Mouse (Mus musculus) forebrain, embryonic 10.5 days (tissue): ENCODE data around the gene Nmur2. TPM values are rescaled to one million over a fixed set of nuclear protein-coding genes. Genes with fewer than 3 reads are reported as not detected.

Experiments
- DNase-seq: peaks from one replicate; pipeline ENCODE4 v3.0.0-alpha.2; 2017; ENCODE audit warnings: low spot score; ENCODE audit errors: extremely low spot score
- H3K27ac ChIP-seq: fragments of 300-500 bp; sonication (generic); 2 replicates; pipeline ENCODE4 v1.5.1; 2016; ENCODE audit warnings: mild to moderate bottlenecking
- H3K27me3 ChIP-seq: fragments of 300-500 bp; sonication (generic); 2 replicates; pipeline ENCODE4 v1.6.1; 2016; ENCODE audit warnings: mild to moderate bottlenecking; ENCODE audit not compliant: poor library complexity, severe bottlenecking
- H3K36me3 ChIP-seq: fragments of 300-500 bp; sonication (generic); replicated peaks from 2 replicates; pipeline ENCODE4 v1.6.1; 2016; ENCODE audit warnings: mild to moderate bottlenecking, moderate library complexity
- H3K4me1 ChIP-seq: fragments of 300-500 bp; sonication (generic); 2 replicates; pipeline ENCODE4 v1.6.1; 2016
- H3K4me3 ChIP-seq: fragments of 300-500 bp; sonication (generic); 2 replicates; pipeline ENCODE4 v1.5.1; 2016; ENCODE audit warnings: mild to moderate bottlenecking, moderate library complexity
- H3K9me3 ChIP-seq: fragments of 300-500 bp; sonication (generic); 2 replicates; pipeline ENCODE4 v1.6.1; 2016; ENCODE audit warnings: mild to moderate bottlenecking, moderate library complexity
- WGBS: fragments of 180-500 bp; shearing (Covaris S2); methylation state at CpG from one replicate; pipeline ENCODE4 v1.1.7; 2016; 5-methylcytosine and 5-hydroxymethylcytosine counted together
- polyA plus RNA-seq: library from polyadenylated mRNA; unstranded; fragments of >200 nt; fragmentation: Nextera tagmentation; extraction: Ambion mirVana; gene quantifications from 2 replicates; pipeline ENCODE4 v1.2.1, GENCODE M21; 2016

Gene Nmur2
- polyA plus RNA-seq, 1 experiment from 2014 or later = not detected

DNA sequence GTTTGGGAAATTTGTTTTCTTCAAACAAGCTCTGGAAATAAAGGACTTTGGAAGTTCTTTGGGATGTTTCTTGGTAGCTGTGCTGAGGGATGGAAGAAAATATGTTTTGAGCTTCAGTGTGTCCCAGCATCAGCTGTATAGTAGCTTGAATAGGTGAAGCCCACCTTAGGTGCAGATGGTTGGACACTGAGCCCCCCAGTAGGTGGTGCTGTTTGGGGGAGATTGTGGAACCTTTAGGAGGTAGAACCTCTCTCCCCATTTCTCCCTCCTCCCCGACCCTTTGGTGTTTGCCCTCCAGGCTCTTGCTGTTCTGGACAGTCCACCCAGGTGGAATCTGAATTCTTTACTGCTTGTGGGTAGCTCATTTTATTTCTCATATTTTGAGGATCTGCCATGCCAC, 48.0 kb downstream of the Nmur2 start:
- Histone ChIP-seq H3K4me3 (no peak overlapping the region), H3K27ac (no peak overlapping the region), H3K4me1 (no peaks in the 10 kb centered on the region), H3K27me3 (no peaks in the 10 kb centered on the region), H3K9me3 (no peaks in the 10 kb centered on the region), H3K36me3 (no peaks in the 10 kb centered on the region)
- WGBS = 64% methylated on average over 1 of the region's 1 CpGs
- no peak for DNase-seq

DNA sequence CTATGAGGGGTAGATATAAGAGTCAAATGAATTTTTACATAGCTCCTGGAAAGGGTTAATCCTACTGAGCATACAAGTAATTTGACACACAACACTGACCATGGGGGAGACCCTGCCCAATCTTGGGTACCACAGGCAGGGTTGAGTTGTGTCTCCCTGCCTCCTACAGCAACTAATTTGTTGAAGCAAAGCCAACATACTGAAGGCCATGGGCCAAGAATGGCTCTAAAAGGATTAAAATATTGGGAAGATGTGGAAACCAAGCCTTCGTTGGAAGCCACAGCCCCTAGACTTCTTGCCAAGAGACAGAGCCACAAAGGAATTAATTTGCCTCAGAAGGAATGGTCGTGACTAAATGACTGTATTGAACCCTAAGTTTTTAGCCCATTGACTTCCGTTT, 48.7 kb downstream of the Nmur2 start:
- no peaks in the 10 kb centered on the region for H3K36me3 ChIP-seq
- no peaks in the 10 kb centered on the region for H3K9me3 ChIP-seq
- H3K4me1 ChIP-seq = no peaks in the 10 kb centered on the region
- no peak for DNase-seq
- no peak overlapping the region for H3K27ac ChIP-seq
- H3K4me3 ChIP-seq = no peak overlapping the region
- no peaks in the 10 kb centered on the region for H3K27me3 ChIP-seq
- WGBS = 74% methylated on average over 3 of the region's 3 CpGs

DNA sequence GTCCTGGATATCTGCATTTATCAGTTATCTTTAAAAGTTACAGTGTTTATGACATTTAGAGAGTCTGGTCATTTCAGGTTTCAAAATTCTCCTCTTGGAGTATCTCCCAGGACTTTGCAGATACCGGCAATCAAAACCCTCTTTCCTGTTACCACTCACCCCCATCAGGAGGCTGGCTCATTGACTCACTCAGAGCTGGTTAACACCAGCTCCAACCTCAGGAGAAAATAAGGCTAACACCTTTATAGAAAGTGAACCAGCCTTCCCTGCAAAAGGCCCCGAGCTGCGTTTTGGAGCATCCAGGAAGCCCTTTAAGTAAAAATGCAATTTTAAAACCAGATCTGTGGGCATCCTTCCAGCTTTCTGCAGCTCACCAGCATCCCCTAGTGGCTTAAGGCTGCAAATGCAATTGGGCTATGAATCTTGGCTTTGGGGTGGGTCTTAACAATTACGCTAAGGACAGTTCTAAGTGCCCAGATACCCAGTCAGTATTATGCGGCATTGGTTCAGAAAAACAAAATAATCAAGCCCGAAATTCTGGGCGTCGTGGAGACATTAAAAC, 49.2 kb downstream of the Nmur2 start:
- no peak overlapping the region for H3K27ac ChIP-seq
- no peaks in the 10 kb centered on the region for H3K9me3 ChIP-seq
- no peak overlapping the region for H3K4me3 ChIP-seq
- no peaks in the 10 kb centered on the region for H3K4me1 ChIP-seq
- no peaks in the 10 kb centered on the region for H3K36me3 ChIP-seq
- 20% methylated on average over 8 of the region's 8 CpGs for WGBS
- peak; percentile 51 for DNase-seq
- no peaks in the 10 kb centered on the region for H3K27me3 ChIP-seq

DNA sequence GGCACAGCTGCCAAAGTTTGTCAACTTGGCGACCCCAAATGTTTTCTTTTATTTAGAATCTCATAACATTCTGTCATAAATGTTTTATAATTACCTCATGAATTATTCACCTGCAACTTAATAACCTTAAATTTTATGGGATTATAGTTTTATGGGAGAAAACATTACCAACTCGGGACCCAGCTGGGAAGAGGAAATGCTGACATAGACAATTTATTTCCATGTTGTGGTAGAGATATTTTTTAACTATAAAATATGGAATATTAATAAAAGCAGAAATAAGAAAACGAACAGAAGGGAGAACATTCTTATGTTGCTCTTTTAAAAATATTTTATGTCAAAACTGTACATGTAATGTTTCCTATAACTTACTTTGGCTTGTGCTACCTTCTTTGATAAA, 56.2 kb downstream of the Nmur2 start:
- 78% methylated on average over 3 of the region's 3 CpGs for WGBS
- Histone ChIP-seq H3K27ac (no peak overlapping the region), H3K36me3 (no peaks in the 10 kb centered on the region), H3K27me3 (no peaks in the 10 kb centered on the region), H3K9me3 (no peaks in the 10 kb centered on the region), H3K4me3 (no peak overlapping the region), H3K4me1 (no peaks in the 10 kb centered on the region)
- DNase-seq = no peak

DNA sequence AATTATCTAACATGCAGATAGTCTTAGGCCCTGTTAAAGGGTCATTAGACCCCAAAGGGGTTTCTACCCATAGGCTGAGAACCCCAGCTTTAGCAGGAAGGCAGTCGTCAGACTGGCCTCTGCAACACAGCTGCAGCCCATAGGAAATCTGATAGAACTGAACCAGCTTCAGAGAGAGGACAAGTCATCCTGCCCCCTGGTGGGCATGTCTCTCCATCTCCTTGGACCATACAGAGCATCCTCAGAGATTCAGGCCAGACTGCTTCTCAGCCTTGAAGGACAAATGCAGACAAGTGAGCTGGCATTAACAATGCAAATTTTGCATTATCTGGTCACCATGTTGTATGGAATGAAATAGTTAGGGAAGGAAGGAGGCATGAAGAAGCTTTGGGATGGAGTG, 59.2 kb downstream of the Nmur2 start:
- Histone ChIP-seq H3K9me3 (no peaks in the 10 kb centered on the region), H3K27me3 (no peaks in the 10 kb centered on the region), H3K27ac (no peak overlapping the region), H3K36me3 (no peaks in the 10 kb centered on the region), H3K4me3 (no peak overlapping the region), H3K4me1 (no peaks in the 10 kb centered on the region)
- WGBS = 59% methylated on average over 1 of the region's 1 CpGs
- no peak for DNase-seq

DNA sequence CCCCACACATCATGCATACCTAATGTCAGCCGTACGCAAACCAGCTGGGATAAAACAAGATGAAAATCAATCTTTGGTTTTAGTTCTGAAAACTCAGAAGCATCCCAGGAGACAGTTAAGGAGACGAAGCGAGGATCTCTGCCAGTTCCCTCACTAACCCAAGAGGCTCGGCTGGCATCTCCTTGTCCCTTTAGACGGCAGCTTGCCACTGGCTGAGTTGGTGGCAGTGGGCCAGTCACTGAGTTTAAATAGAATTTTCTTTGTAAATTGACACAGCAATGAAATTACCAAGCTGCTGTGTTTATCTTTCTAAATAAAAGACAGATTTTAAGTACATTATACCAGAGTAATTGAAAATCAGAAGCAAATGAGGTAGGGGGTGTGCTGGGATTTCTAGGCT, 62.7 kb downstream of the Nmur2 start:
- no peaks in the 10 kb centered on the region for H3K9me3 ChIP-seq
- no peaks in the 10 kb centered on the region for H3K4me1 ChIP-seq
- no peak for DNase-seq
- WGBS = 85% methylated on average over 6 of the region's 6 CpGs
- H3K27me3 ChIP-seq = no peaks in the 10 kb centered on the region
- H3K27ac ChIP-seq = no peak overlapping the region
- H3K4me3 ChIP-seq = no peak overlapping the region
- H3K36me3 ChIP-seq = no peaks in the 10 kb centered on the region
